Mouse (Mus musculus): ENCODE data around the gene Nkx2-1. TPM values are rescaled to one million over a fixed set of nuclear protein-coding genes. Genes with fewer than 3 reads are reported as not detected.
A peak's percentile ranks its signal among the peaks of the same experiment; 100 is the strongest.

Nkx2-1 gene
- polyA plus RNA-seq, 1 experiment from 2014 or later, result 3.6 TPM

GRCm38 (mm10) chr12:56519071-56519737, 17.5 kb downstream of the Nkx2-1 start:
- Histone ChIP-seq H3K36me3 (no peaks in the 10 kb centered on the region), H3K27me3 (ENCODE audit: insufficient read depth, poor library complexity, severe bottlenecking) (peaks cover 99% of the 10 kb centered on the region), H3K4me3 (peak overlapping the region; percentile 34), H3K9me3 (no peaks in the 10 kb centered on the region), H3K4me1 (replicated peaks) (peaks cover 12% of the 10 kb centered on the region), H3K27ac (no peak overlapping the region)
- DNase-seq (ENCODE audit: low spot score), result no peak
- 16% methylated on average over 13 of the region's 13 CpGs for WGBS

DNA sequence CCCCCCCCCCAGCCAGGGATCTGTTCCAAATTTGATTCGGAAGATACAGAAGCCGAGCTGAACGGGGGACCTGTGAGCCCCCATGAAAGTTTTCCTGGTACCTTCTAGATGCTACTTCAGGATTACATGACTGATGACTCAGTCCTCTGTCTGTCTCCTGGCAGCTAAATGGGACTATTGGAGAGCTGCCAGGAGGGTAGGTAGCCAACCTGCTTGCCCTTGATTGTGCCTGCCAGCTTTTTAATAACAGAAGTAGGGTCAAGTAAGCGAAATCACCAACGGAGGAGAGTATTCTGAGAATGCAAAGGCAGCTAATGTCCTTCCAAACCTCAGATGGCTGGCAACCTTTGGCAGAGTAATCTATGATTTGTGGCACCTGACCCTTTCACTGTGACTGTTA, 18.5 kb downstream of the Nkx2-1 start:
- 73% methylated on average over 5 of the region's 5 CpGs for WGBS
- no peak overlapping the region for H3K27ac ChIP-seq

GRCm38 (mm10) chr12:56514831-56515230, 21.9 kb downstream of the Nkx2-1 start:
- Histone ChIP-seq H3K36me3 (no peaks in the 10 kb centered on the region), H3K9me3 (no peaks in the 10 kb centered on the region), H3K4me3 (no peak overlapping the region), H3K27me3 (ENCODE audit: insufficient read depth, poor library complexity, severe bottlenecking) (peaks cover 99% of the 10 kb centered on the region), H3K4me1 (replicated peaks) (peaks cover 5% of the 10 kb centered on the region; the same call in 1 of the 2 replicates), H3K27ac (no peak overlapping the region)
- DNase-seq (ENCODE audit: low spot score), result no peak
- WGBS, result 90% methylated on average over 5 of the region's 5 CpGs

More for the DNA sequence above, 18.5 kb downstream of the Nkx2-1 start:
- H3K4me1 ChIP-seq (replicated peaks), result peaks cover 12% of the 10 kb centered on the region
- H3K36me3 ChIP-seq, result no peaks in the 10 kb centered on the region
- no peaks in the 10 kb centered on the region for H3K9me3 ChIP-seq
- H3K4me3 ChIP-seq, result no peak overlapping the region
- peaks cover 99% of the 10 kb centered on the region for H3K27me3 ChIP-seq (ENCODE audit: insufficient read depth, poor library complexity, severe bottlenecking)
- DNase-seq (ENCODE audit: low spot score), result no peak

DNA sequence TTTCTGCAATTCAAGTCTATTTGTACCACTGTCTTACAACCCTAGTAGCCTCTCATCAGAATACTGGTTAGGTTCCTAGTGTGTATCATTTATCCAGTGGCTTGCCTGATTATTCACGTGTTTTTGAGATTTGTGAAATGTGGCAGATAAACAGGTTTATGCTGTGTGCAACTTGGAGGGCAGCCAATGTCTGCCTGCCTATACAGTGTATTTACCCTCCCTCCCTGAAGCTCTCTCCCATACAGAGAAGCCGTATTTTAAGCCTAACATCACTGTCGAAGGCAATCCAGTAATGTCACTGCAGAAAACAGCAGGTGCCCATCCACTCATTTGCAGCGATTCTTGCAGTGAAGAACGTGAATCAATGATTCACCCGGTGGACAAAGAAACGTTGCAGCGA, 28.3 kb downstream of the Nkx2-1 start:
- Histone ChIP-seq H3K27ac (no peak overlapping the region), H3K27me3 (ENCODE audit: insufficient read depth, poor library complexity, severe bottlenecking) (peaks cover 98% of the 10 kb centered on the region), H3K4me3 (no peak overlapping the region), H3K4me1 (replicated peaks) (no peaks in the 10 kb centered on the region), H3K9me3 (no peaks in the 10 kb centered on the region), H3K36me3 (no peaks in the 10 kb centered on the region)
- no peak for DNase-seq (ENCODE audit: low spot score)
- WGBS, result 45% methylated on average over 8 of the region's 8 CpGs

DNA sequence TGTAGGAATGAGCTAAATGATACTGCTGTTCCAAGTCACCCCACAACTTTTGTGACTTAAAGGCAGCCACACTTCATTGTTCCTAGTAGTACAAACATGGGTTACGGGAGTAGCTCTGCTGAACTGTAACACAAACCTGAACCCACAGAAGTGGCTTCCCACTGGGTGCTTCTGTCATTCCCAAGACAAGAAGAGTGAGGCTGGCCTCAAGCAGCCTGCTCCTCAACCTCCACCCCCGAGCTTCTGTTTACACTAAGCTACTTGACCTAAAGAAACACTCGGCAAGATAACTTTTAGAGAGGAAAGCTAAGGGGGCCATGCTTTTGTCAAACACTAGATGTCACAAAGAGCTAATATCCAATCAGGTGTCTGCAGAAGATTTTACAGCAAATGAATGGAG, 49.7 kb downstream of the Nkx2-1 start:
- H3K9me3 ChIP-seq, result no peaks in the 10 kb centered on the region
- no peaks in the 10 kb centered on the region for H3K4me1 ChIP-seq (replicated peaks)
- H3K27ac ChIP-seq, result no peak overlapping the region
- DNase-seq (ENCODE audit: low spot score), result no peak
- 36% methylated on average over 3 of the region's 3 CpGs for WGBS
- H3K4me3 ChIP-seq, result no peak overlapping the region
- H3K36me3 ChIP-seq, result no peaks in the 10 kb centered on the region
- peaks cover 43% of the 10 kb centered on the region for H3K27me3 ChIP-seq (ENCODE audit: insufficient read depth, poor library complexity, severe bottlenecking)

GRCm38 (mm10) chr12:56482606-56483005, 54.1 kb downstream of the Nkx2-1 start:
- peaks cover 63% of the 10 kb centered on the region for H3K27me3 ChIP-seq (ENCODE audit: insufficient read depth, poor library complexity, severe bottlenecking)

More at GRCm38 (mm10) chr12:56482606-56483005, 54.1 kb downstream of the Nkx2-1 start:
- H3K4me1 ChIP-seq (replicated peaks), result no peaks in the 10 kb centered on the region
- no peak overlapping the region for H3K4me3 ChIP-seq
- DNase-seq (ENCODE audit: low spot score), result no peak
- 83% methylated on average over 10 of the region's 10 CpGs for whole genome bisulfite sequencing
- no peak overlapping the region for H3K27ac ChIP-seq
- H3K9me3 ChIP-seq, result no peaks in the 10 kb centered on the region
- no peaks in the 10 kb centered on the region for H3K36me3 ChIP-seq

Other genes with a start within 250 kb of the Nkx2-1 start
- 44.2 and 47.3 TPM in 2 replicates for gene Mbip, start 191.0 kb downstream of the Nkx2-1 start, polyA plus RNA-seq (2016; fragmentation: Nextera tagmentation; extraction: Ambion mirVana)
- 1.8 and 7.1 TPM in 2 replicates for gene Nkx2-9, start 76.4 kb upstream of the Nkx2-1 start, polyA plus RNA-seq (2016; fragmentation: Nextera tagmentation; extraction: Ambion mirVana)
- gene Pax9, start 154.9 kb upstream of the Nkx2-1 start, polyA plus RNA-seq (2016; fragmentation: Nextera tagmentation; extraction: Ambion mirVana), result 2.4 and 3.0 TPM in 2 replicates

All from hindbrain, embryonic 10.5 days (tissue).